Mouse (Mus musculus): ENCODE measurements around the gene Zbtb20. TPM values are rescaled to one million over a fixed set of nuclear protein-coding genes. Genes with fewer than 3 reads are reported as not detected.

Zbtb20 gene
- total RNA-seq (2021) = 10 to 100 TPM; 78.8 to 85.4 TPM
- long read RNA-seq, experiment 1, partial matches to known transcripts = 0 of 6 reads
- long read RNA-seq, experiment 1, other reads (novel, unspliced or antisense) = 6 of 6 reads
- long read RNA-seq, experiment 2, partial matches to known transcripts = 5 of 46 reads
- long read RNA-seq, experiment 2, other reads (novel, unspliced or antisense) = 41 of 46 reads

- DNase-seq (ENCODE audit: low spot score in 2 of 2) = no peak
Observed at GRCm38 (mm10) chr16:42875852-42875980, at the start of gene Zbtb20. Zbtb20 (plus strand) TSS chr16:42875881.

GRCm38 (mm10) chr16:42835940-42836339 lies 39.7 kb upstream of the Zbtb20 start:
- DNase-seq (ENCODE audit: low spot score in 2 of 2) = no peak

DNA sequence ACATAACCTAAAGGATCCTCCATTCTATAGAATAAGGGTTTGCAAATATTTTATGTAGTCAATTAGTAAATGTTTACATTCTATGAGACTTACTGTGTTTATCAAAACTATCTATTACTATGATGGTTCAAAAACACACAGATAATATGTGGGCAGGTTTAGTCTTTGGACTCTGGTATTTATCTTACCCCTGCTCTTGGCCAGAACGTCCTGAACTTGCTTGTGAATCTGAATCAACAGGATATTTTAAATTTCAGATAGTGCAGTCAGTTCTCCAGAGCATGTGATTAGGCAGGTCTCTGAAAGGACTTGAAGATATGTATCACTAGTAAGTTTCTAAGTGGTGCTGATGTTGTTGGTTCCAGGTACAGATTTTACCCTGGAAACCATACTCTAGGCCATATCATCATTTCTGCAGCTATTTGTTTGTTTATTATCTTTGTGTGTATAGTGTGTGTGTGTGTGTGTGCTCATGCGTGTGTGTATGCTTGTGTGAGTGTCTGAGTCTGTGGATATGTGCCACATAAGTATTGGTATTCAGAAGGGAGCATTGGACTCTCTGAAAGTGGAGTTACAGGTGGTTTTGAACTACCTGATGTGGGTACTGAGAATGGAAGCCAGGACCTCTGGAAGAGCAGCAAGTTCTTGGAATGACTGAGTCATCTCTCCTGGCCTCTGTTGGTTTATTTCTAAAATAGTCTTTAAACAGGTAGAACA lies 39.1 kb upstream of the Zbtb20 start:
- DNase-seq (ENCODE audit: low spot score in 2 of 2) = no peak

GRCm38 (mm10) chr16:42838226-42838625 lies 37.5 kb upstream of the Zbtb20 start:
- no peak for DNase-seq (ENCODE audit: low spot score in 2 of 2)

- no peak for DNase-seq (ENCODE audit: low spot score in 2 of 2)
Observed at GRCm38 (mm10) chr16:42857564-42858183, 18.0 kb upstream of the Zbtb20 start.

- no peak for DNase-seq (ENCODE audit: low spot score in 2 of 2)
Observed at GRCm38 (mm10) chr16:42859251-42859650, 16.4 kb upstream of the Zbtb20 start.

GRCm38 (mm10) chr16:42863231-42863630 lies 12.4 kb upstream of the Zbtb20 start:
- DNase-seq (ENCODE audit: low spot score in 2 of 2) = no peak

DNA sequence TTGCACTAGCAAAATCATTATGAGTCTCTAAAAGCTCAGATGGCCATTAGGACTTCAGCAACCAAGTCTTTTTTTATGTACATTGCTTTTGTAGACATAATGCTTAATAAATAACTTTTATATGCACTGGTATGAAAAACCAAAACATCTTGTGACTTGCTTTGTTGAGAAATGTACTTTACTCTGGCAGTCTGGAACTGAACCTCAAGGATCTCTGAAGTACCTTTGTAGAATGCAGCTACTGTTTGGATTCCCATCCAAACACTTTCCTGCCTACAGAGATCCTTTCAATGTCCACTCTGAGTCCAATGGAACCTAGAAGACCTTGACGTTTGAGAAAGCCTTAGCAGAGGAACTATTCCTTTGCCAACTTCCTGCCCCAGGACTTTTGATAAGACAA lies 9.6 kb upstream of the Zbtb20 start:
- DNase-seq (ENCODE audit: low spot score in 2 of 2) = no peak

GRCm38 (mm10) chr16:42872101-42872500 lies 3.6 kb upstream of the Zbtb20 start:
- no peak for DNase-seq (ENCODE audit: low spot score in 2 of 2)

- DNase-seq (ENCODE audit: low spot score in 2 of 2) = no peak
Observed at GRCm38 (mm10) chr16:42873942-42874341, 1.7 kb upstream of the Zbtb20 start.

DNA sequence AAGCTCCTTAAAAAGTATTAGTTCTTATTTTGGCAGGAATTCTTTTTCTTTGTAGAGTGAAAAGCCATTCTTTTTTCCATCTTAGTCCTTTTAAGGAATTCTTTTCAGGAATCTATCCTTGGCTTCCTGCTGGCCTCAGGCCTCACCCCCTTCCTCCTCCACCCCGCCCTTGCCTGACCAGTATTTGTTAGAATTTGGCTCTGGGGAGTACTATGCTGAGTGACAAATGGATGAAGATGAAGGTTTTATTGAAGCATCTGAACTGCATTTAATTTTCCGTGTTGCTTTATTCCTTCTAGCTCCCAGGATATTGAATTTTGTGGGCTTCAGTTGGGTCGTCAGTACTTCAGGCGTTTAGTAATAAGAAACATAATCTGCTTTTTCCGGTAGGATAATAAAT lies 1.2 kb upstream of the Zbtb20 start:
- no peak for DNase-seq (ENCODE audit: low spot score in 2 of 2)

GRCm38 (mm10) chr16:42874910-42875851 lies 500 bp upstream of the Zbtb20 start:
- DNase-seq (ENCODE audit: low spot score in 2 of 2) = peak; percentile 94 to 97

DNA sequence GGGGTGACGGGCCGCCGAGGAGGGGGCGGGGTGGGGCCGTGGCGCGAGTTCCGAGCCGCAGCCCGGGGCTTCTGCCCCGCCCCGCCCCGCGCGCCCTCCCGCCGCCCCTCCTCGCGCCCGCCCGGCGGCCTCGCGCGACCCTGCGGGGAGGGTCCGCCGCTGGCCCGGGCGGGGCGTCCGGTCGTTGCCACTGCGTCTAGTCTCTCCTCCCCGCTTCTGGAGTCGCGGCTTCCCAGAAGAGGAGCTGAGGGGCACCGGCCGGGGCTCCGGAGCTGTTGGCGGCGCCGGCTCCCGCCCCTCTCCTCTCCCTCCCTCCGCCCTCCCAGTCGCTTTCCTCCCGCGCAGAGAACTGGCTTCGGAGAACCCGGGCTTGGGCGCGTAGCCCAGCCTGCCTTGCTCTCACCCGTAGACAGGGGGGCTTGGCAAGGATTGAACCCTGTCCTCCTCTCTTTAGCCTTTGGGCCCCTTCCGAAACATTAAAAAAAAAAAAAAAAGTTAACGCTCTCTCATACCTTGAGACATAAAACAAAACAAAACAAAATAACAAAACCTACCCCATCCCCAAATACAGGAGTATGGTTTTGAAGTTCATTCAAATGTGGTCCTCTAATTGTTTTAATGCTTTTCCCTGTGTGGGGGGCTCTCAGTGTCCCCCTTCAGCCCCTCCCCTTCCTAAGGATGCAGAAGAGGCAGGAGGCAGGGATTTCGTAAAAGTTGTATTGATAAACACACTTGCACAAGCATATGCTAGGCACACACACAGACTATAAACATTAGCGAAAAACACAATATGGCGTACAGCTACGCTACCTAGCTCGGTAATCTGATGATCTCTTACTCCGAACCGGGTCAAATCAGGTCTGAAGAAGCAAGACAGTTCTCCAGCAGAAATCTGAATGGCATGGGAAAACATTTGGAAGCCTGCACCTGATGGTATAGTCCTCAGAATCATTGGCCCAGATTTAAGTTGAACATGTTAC lies 630 bp downstream of the Zbtb20 start:
- peak; percentile 57 for DNase-seq (ENCODE audit: low spot score in 2 of 2)

- no peak for DNase-seq (ENCODE audit: low spot score in 2 of 2)
Observed at GRCm38 (mm10) chr16:42880046-42880445, 4.4 kb downstream of the Zbtb20 start.

DNA sequence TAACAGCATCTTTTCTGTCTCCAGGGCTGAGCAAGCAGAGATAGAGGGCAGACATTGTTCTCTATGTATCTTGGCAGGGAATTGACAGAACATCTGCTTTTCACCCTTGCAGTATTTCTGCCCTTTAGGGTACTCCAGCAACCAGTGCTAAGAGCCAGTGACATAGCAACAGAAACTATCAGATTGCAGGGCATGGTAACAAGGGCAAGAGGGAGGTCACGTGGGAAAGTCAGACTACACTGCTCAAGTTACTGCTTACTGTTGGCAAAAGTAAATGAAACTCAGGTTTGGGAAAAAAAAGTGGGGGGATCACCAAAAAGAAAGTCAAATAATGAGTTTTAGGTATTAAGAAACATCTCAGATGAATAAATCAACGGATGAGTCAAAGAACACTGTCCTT lies 9.9 kb downstream of the Zbtb20 start:
- DNase-seq (ENCODE audit: low spot score in 2 of 2) = no peak

DNA sequence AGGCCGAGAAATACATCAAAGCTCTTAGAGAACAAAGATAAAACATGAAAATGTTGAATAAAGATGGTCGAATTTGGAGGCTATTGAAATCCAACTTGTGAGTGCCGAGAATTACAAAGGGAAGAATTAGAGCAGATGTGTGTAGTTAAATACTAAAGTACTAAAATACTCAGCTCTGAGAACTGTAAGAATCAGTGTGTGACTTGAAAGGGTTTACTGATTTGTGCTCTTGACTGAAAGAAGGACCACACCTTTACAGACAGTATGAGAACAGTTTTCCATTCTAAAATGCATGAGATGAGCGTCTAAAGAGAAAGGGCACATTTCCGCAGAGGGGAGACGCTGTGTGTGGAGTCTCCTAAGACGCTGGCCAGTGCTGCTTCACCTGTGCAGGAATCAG lies 10.3 kb downstream of the Zbtb20 start:
- DNase-seq (ENCODE audit: low spot score in 2 of 2) = no peak

DNA sequence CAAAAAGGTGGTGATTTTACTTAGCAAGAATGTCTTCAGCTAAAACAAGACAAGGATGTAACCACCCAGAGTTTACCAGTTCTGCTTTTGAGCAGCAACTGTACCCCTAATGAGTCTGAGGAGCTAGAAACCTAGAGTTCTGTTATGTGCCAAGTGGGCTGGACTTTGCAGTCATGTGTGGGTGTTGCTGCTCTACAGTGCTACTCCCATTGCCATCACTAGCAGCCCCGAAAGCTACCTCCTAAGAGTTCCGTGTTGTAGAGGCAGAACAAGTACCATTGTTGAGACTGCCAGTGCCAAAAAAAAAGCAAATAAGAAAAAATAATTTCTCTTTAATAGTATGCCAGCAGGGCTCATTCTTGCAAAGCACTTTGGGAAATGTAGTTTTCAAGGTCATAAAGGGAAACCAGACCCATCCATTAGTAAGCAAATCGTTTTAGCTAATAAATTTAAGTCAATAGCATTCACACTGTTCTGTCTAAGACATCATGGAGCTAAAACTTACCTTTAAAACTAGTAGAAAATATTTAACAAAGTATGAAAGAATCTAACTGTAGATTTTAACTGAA lies 21.5 kb downstream of the Zbtb20 start:
- DNase-seq (ENCODE audit: low spot score in 2 of 2) = no peak

DNA sequence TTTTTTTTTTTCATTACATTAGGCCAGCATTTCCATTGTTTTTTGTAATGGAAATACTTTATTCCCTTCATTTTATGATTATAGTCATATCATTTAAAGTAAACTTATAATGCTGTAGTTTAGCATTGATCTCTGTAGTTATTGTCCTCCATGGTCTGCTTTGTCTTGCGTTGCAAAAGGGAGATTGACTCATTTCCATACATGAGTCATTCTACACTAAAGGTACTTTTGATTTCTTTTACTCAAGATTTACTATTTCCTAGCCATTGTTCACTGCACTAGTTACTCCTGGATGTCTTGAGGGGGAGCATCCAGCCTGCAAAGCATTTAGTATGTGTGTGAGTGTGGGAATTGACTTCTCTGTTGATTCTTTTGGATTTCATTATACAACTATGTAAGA lies 24.6 kb downstream of the Zbtb20 start:
- no peak for DNase-seq (ENCODE audit: low spot score in 2 of 2)

- no peak for DNase-seq (ENCODE audit: low spot score in 2 of 2)
Observed at GRCm38 (mm10) chr16:42907283-42907701, 31.6 kb downstream of the Zbtb20 start.

GRCm38 (mm10) chr16:42908381-42908780 lies 32.7 kb downstream of the Zbtb20 start:
- no peak for DNase-seq (ENCODE audit: low spot score in 2 of 2)

All from adrenal gland, postnatal 4 days (tissue).